Mouse (Mus musculus) embryonic facial prominence, embryonic 14.5 days (tissue): ENCODE results near the gene Sgsm3. TPM values are rescaled to one million over a fixed set of nuclear protein-coding genes. Genes with fewer than 3 reads are reported as not detected.

Source experiments
- ATAC-seq: fragments of 200-750 bp; cut with Nextera tagmentation; 2 replicates; pipeline ENCODE4 v1.8.0; 2017; ENCODE audit warnings: low read depth, moderate number of reproducible peaks, moderate TSS enrichment
- DNase-seq: peaks from one replicate; pipeline ENCODE4 v3.0.0-alpha.2; 2015; ENCODE audit warnings: low spot score
- H3K27ac ChIP-seq: fragments of 300-500 bp; sonication (generic); replicated peaks from 2 replicates; pipeline ENCODE4 v1.5.1; 2014; ENCODE audit warnings: low read depth, mild to moderate bottlenecking, low read length, moderate library complexity
- H3K27me3 ChIP-seq: fragments of 300-500 bp; sonication (generic); replicated peaks from 2 replicates; pipeline ENCODE4 v1.6.1; 2014; ENCODE audit warnings: low read length; ENCODE audit not compliant: control insufficient read depth, insufficient read depth
- H3K36me3 ChIP-seq: fragments of 300-500 bp; sonication (generic); 2 replicates; pipeline ENCODE4 v1.6.1; 2014; ENCODE audit warnings: low read length, mixed read lengths; ENCODE audit not compliant: control insufficient read depth, insufficient read depth
- H3K4me1 ChIP-seq: fragments of 300-500 bp; sonication (generic); 2 replicates; pipeline ENCODE4 v1.6.1; 2014; ENCODE audit warnings: antibody characterized with exemption, low read length; ENCODE audit not compliant: control insufficient read depth, insufficient read depth
- H3K4me2 ChIP-seq: fragments of 300-500 bp; sonication (generic); 2 replicates; pipeline ENCODE4 v1.6.1; 2014; ENCODE audit warnings: low read depth, mild to moderate bottlenecking, low read length, moderate library complexity, mixed read lengths
- H3K4me3 ChIP-seq: fragments of 300-500 bp; sonication (generic); 2 replicates; pipeline ENCODE4 v1.5.1; 2014; ENCODE audit warnings: low read depth, mild to moderate bottlenecking, low read length
- H3K9ac ChIP-seq: fragments of 300-500 bp; sonication (generic); 2 replicates; pipeline ENCODE4 v1.6.1; 2014; ENCODE audit warnings: low read depth, mild to moderate bottlenecking, low read length, moderate library complexity, mixed read lengths
- H3K9me3 ChIP-seq: fragments of 300-500 bp; sonication (generic); 2 replicates; pipeline ENCODE4 v1.6.1; 2016; ENCODE audit warnings: low read length; ENCODE audit not compliant: control insufficient read depth
- whole genome bisulfite sequencing: fragments of 180-500 bp; shearing (Covaris S2); extraction: QIAGEN DNeasy Blood & Tissue Kit; methylation state at CpG from one replicate; pipeline ENCODE4 v1.1.7; 2014; 5-methylcytosine and 5-hydroxymethylcytosine counted together
- polyA plus RNA-seq: library from polyadenylated mRNA; unstranded; fragments of >200 nt; fragmentation: Nextera tagmentation; extraction: Ambion mirVana; gene quantifications from 2 replicates; pipeline ENCODE4 v1.2.1, GENCODE M21; 2014

The Sgsm3 gene
- polyA plus RNA-seq, 1 experiment from 2014 or later = 23.8 TPM

- no peak overlapping the region for H3K27ac ChIP-seq
- ATAC-seq (no peak), DNase-seq (no peak)
- WGBS = 93% methylated on average over 12 of the region's 12 CpGs
- no peak overlapping the region for H3K9ac ChIP-seq
- peaks cover 89% of the 10 kb centered on the region for H3K36me3 ChIP-seq
- no peaks in the 10 kb centered on the region for H3K4me1 ChIP-seq
- H3K4me2 ChIP-seq = no peak overlapping the region
- no peaks in the 10 kb centered on the region for H3K27me3 ChIP-seq
- H3K4me3 ChIP-seq = no peak overlapping the region
- H3K9me3 ChIP-seq = no peaks in the 10 kb centered on the region
These were observed 21.6 kb upstream of the Sgsm3 start for GRCm38 (mm10) chr15:80955836-80956438.

GRCm38 (mm10) chr15:80969371-80969770, 8.2 kb upstream of the Sgsm3 start:
- no peaks in the 10 kb centered on the region for H3K9me3 ChIP-seq
- DNase-seq (no peak), ATAC-seq (no peak)
- no peak overlapping the region for H3K27ac ChIP-seq
- no peaks in the 10 kb centered on the region for H3K4me1 ChIP-seq
- H3K9ac ChIP-seq = no peak overlapping the region
- peaks cover 56% of the 10 kb centered on the region for H3K36me3 ChIP-seq
- H3K27me3 ChIP-seq = no peaks in the 10 kb centered on the region
- WGBS = 67% methylated on average over 1 of the region's 1 CpGs
- no peak overlapping the region for H3K4me2 ChIP-seq
- H3K4me3 ChIP-seq = no peak overlapping the region

- Histone ChIP-seq H3K9me3 (no peaks in the 10 kb centered on the region), H3K4me2 (no peak overlapping the region), H3K27me3 (no peaks in the 10 kb centered on the region), H3K9ac (no peak overlapping the region), H3K36me3 (peaks cover 14% of the 10 kb centered on the region), H3K27ac (no peak overlapping the region), H3K4me1 (peaks cover 5% of the 10 kb centered on the region), H3K4me3 (no peak overlapping the region)
- no peak for ATAC-seq
- DNase-seq = no peak
- 31% methylated on average over 5 of the region's 5 CpGs for WGBS
These were observed 3.3 kb upstream of the Sgsm3 start for GRCm38 (mm10) chr15:80974311-80974710.

- WGBS = 83% methylated on average over 3 of the region's 3 CpGs
- Histone ChIP-seq H3K9ac (no peak overlapping the region), H3K9me3 (no peaks in the 10 kb centered on the region), H3K4me2 (no peak overlapping the region), H3K36me3 (0 out of 2 replicates have a peak, but pooled peaks cover under 1% of the 10 kb centered on the region), H3K27ac (no peak overlapping the region), H3K4me1 (peaks cover 8% of the 10 kb centered on the region), H3K4me3 (no peak overlapping the region), H3K27me3 (no peaks in the 10 kb centered on the region)
- ATAC-seq = no peak
- no peak for DNase-seq
These were observed 1.9 kb upstream of the Sgsm3 start for GRCm38 (mm10) chr15:80975666-80976065.

- DNase-seq = peak; percentile 22
- 63% methylated on average over 4 of the region's 4 CpGs for WGBS
These were observed 2.0 kb downstream of the Sgsm3 start for GRCm38 (mm10) chr15:80979611-80980010.

GRCm38 (mm10) chr15:80981176-80981575, 3.6 kb downstream of the Sgsm3 start:
- Histone ChIP-seq H3K9me3 (no peaks in the 10 kb centered on the region), H3K27ac (no peak overlapping the region), H3K36me3 (no peaks in the 10 kb centered on the region), H3K27me3 (no peaks in the 10 kb centered on the region), H3K9ac (no peak overlapping the region), H3K4me3 (no peak overlapping the region), H3K4me2 (no peak overlapping the region), H3K4me1 (peaks cover 8% of the 10 kb centered on the region)
- 80% methylated on average over 4 of the region's 4 CpGs for WGBS
- ATAC-seq = no peak
- no peak for DNase-seq

More at GRCm38 (mm10) chr15:80979611-80980010, 2.0 kb downstream of the Sgsm3 start:
- Histone ChIP-seq H3K4me3 (no peak overlapping the region), H3K4me1 (peaks cover 8% of the 10 kb centered on the region), H3K4me2 (no peak overlapping the region), H3K27me3 (no peaks in the 10 kb centered on the region), H3K27ac (no peak overlapping the region), H3K9ac (no peak overlapping the region), H3K36me3 (no peaks in the 10 kb centered on the region), H3K9me3 (no peaks in the 10 kb centered on the region)
- no peak for ATAC-seq

- DNase-seq (no peak), ATAC-seq (no peak)
- H3K4me2 ChIP-seq = no peak overlapping the region
- no peaks in the 10 kb centered on the region for H3K27me3 ChIP-seq
- H3K36me3 ChIP-seq = no peaks in the 10 kb centered on the region
- peaks cover 8% of the 10 kb centered on the region for H3K4me1 ChIP-seq
- WGBS = 88% methylated on average over 2 of the region's 2 CpGs
- H3K9me3 ChIP-seq = no peaks in the 10 kb centered on the region
- no peak overlapping the region for H3K27ac ChIP-seq
- no peak overlapping the region for H3K9ac ChIP-seq
- H3K4me3 ChIP-seq = no peak overlapping the region
These were observed 5.7 kb downstream of the Sgsm3 start for GRCm38 (mm10) chr15:80983264-80983663.

- Histone ChIP-seq H3K27ac (no peak overlapping the region), H3K9ac (no peak overlapping the region), H3K4me1 (no peaks in the 10 kb centered on the region), H3K27me3 (no peaks in the 10 kb centered on the region), H3K4me2 (no peak overlapping the region), H3K9me3 (no peaks in the 10 kb centered on the region), H3K4me3 (no peak overlapping the region), H3K36me3 (no peaks in the 10 kb centered on the region)
- DNase-seq = no peak
- 35% methylated on average over 1 of the region's 1 CpGs for WGBS
- no peak for ATAC-seq
These were observed 10.8 kb downstream of the Sgsm3 start for GRCm38 (mm10) chr15:80988331-80988730.

- Histone ChIP-seq H3K36me3 (no peaks in the 10 kb centered on the region), H3K4me1 (no peaks in the 10 kb centered on the region), H3K9ac (no peak overlapping the region), H3K27me3 (no peaks in the 10 kb centered on the region), H3K27ac (no peak overlapping the region), H3K4me3 (no peak overlapping the region), H3K9me3 (no peaks in the 10 kb centered on the region), H3K4me2 (no peak overlapping the region)
- no peak for ATAC-seq
- 51% methylated on average over 3 of the region's 3 CpGs for WGBS
- no peak for DNase-seq
These were observed 12.1 kb downstream of the Sgsm3 start for GRCm38 (mm10) chr15:80989712-80990111.
